Mouse (Mus musculus): ENCODE measurements at regions not wholly inside any gene's neighbourhood (a gene's known extent, or its start where the extent isn't known, plus 50 kb on each side); places are given as distances from the start of the nearest gene placed in this dataset.
"Not testable (repeated sequence)": the region's sequence is repeated elsewhere in the genome, so short reads cannot be mapped to it uniquely, and the experiment has no call there.

DNA sequence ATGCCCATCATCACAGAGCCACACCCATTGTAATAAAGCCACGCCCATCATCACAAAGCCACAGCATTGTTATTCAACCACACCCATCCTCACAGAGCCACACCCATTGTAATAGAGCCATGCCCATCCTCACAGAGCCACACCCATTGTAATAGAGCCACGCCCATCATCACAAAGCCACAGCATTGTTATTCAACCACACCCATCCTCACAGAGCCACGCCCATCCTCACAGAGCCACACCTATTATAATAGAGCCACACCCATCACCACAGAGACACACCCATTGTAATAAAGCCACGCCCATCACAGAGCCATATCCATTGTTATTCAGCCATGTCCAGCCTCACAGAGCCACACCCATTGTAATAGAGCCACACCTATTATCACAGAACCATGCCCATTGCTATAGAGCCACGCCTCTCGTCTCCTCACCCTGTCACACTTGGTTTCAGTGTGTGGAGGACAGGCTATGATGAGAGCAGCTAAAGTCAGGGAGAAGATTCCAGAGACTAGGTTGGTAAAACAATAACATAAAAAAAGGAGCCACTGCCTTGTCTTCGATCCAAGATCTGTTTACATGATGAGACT, 85.6 kb downstream of the Gxylt1 start:
- DNase-seq: no peak

DNA sequence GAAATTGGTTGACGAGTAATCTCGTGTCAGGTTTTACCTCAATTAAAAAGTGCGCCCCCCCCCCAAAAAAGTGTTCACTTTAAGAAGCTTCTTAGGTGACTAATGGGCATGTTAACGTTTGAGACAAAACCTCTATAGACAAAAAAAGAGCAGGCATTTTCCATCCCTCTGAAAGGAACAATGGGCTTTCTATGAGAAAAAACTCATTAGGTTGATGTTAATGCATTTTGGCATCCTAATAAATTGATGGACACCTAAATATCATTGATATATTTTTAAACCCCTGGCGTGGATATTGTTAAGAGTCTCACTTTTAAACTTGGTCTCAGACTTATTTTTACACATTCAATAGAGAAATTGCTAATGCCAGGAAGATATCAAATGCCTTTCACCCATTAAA, 98.8 kb downstream of the Gxylt1 start:
- DNase-seq: no peak

DNA sequence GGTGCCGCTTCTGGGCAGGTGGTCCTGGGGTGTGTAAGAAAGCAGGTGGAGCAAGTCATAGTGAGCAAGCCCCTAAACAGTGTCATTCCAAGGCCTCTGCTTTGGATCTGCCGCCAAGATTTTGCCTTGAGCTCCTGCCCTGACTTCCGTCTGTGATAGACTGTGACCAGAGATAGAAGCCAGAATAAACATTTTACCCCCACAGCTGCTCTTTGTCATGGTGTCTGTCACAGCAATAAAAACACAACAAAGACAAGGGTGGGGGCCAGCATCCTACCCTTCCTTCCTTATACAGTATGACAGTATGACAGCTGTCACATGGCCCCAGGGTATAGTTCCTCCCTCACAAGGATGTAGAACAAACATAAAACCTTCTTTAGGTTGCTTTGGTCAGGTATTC, 106.2 kb downstream of the Gxylt1 start:
- DNase-seq: no peak

DNA sequence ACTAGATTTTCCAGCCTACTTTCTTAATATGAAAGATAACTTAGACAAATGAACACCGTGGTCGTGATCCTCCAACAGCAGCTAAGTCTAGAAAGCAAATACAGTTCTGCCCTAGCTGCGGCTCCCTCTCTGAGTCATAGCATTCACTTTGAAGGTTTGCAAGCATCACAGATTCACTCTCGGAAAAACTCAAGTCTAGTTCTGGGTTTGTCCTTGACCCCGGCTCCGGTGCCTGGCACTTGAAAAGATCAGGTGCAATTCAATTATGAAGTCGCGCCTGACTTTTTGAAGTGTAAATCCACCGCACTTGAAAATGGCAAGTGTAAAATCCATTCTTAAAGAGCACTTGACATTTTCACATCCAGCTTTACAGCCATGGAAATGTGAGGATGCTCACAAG, 107.5 kb downstream of the Gxylt1 start:
- no peak for DNase-seq

DNA sequence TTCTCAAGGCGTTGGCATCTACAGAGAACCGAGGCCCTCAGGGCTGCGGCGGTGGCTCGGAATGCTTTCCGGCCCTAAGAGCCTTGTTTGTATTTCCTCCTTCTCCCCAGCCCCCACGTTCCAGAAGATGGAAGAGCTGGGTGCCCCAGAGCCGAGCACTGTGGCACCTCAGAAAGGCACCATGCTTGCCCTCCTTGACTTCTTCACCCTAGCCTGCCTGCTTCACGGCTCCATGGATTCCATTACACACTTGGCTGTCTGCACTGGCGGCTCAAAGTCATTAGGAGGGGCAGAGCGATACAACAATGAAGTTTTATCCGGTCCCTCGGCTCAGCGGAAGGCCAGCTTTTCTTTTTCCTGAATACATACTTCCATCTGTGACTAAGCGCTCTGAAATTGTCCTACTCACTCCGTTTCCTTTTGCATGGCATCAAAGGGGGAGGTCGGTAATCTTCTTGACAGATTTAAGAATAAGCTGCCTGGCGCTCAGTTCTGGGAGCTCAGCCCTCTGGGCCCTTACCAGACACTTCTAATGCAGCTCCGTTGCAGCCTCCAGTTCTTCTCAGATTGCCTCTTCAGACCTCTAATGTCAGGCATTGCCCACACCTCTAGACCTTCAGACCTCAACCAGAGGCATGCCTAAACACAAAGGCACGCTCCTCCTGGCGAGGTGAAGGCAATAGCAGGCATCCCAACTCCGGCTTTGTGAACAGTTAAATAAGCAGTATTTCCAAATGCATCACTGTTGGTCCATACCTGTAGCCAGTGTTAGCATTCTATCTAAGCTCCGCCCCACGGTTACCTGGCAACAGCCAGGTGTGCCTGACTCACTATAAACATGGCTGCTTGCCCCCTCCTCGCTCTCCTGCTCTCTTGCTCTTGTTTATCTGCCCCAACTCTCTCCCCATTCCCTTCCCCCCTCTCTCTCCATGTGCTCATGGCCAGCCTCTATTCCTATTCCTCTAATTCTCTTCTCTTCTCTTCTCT, 112.8 kb downstream of the Gxylt1 start:
- peak; percentile 11 for DNase-seq

DNA sequence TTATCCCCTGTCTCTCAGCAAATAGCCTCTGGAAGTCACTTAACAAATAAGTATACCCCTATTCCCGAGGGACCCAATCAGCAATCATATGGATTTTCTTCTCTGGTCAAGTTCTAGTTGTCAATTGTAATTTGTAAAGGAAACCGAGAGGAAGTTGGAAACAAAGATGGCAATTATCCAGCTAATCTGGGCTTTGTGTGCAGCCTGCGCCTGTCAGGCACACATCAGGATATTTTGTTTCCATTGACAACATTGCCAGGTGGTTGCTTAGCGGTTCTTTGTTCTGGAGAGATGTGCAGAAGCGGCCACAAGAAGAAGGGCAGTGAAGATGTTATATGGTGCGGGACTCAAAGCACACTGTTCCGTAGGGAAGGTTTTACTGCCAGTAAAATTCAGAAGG, 113.7 kb downstream of the Gxylt1 start:
- no peak for DNase-seq

DNA sequence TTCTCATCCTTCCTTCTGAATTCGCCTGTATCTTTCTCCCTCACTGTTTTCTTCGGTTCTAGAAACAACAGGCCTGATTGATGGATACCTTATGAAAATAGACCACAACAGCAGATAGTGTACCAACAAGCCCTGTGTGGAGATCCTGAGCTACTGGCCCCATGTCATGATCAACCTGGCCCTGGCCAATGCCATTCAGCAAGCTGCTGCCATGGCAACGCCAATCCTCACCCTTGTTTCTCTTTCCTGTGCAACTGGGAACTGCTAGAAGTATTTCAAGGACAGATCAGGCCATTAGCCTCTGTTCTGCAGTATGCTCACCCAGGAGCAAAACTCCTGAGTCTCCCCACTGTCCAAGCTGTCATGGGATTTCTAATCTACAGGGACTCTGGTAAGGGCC, 119.2 kb downstream of the Gxylt1 start:
- peak; percentile 36 to 55 for DNase-seq

DNA sequence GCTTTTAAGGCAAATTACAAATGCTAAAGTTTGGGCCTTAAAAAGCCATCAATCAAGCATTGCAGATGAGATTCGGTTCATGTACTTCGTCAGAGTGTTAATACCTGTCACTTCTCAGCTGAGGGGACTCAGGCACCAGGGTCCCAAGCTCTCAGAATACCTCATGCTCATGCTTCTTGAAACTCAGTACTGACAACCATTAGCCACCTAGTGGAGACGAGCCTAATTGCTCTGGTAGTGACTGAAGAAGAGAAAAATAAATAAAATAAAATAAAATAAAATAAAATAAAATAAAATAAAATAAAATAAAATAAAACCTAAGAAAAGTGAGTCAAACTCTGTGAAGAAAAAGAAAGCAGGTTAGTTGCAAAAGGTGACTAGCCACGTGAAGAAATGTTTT, 121.0 kb downstream of the Gxylt1 start:
- DNase-seq: peak; percentile 48 to 62

DNA sequence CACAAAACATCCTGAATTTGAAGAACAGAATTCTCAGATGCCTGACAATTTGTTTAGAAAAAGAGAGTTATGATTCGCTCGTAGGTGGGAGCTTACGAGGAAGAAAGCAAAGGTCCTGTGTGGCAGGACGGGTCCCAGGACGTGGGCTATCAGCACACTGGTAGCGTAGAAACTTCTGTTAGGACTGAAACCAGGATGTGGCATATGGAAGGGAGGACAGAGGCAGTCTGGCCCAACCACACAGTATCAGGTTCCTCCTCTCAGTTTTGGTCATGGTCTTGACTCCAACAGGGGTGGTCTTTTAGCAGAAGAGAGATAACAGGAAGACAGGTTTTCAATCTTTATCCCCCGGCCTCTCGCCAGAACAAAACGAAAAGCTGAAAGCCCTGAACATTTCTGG, 130.1 kb downstream of the Gxylt1 start:
- DNase-seq: no peak

DNA sequence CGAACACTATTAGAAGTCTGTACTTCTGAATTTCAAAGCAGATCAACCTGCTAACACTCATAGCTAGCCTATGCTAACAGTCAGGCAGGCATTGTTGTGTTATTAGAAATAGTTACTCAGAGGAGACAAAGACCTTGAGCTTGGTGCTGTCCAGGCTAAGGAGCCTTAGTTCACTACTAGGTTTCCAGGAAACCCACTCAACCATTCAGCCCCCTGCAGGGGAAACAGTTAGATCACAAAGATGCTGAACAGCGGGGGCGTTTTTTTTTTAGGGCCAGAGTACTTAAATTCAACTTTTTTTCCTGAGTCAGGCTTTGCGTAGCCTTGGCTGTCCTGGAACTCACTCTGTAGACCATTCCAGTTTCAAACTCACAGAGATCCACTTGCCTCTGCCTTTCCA, 130.7 kb downstream of the Gxylt1 start:
- no peak for DNase-seq

DNA sequence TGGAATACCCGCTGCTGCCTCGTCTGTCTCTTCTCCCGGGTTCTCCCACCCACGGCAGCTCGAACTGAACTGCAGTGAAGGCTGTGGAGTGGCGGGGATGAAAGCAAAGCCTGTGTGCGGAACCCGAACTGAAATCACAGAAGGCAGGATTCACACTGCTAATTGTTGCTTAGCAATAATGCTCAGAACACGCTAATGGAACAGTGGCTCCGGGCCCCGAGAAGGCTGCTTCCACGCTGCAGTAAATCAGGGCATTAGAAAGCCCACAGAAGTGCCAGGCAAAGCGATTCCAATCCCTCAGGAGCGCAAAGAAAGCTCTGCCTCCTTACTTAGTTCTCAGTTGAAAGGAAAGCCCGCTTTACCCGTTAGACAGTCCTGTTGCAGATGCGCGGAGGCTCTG, 141.6 kb downstream of the Gxylt1 start:
- DNase-seq: peak; percentile 25 to 29

DNA sequence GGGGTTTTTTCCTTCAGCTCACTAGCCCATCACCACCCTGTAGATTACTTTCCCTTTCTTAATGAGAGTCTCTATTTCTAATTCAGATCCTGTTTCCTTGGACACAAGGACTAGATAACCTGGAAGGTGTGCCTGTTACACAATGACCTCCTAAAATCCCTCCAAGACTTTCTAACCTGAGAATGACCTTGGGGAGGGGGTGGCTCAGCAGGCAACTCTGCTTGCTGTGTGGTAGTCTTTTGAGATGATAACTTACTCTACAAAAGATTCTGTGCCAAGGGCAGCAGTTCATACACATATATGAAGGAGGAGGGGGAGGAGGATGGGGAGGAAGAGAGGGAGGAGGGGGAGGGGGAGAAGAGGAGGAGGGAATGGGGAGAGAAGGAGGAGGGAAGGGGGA, 143.9 kb downstream of the Gxylt1 start:
- DNase-seq: no peak

DNA sequence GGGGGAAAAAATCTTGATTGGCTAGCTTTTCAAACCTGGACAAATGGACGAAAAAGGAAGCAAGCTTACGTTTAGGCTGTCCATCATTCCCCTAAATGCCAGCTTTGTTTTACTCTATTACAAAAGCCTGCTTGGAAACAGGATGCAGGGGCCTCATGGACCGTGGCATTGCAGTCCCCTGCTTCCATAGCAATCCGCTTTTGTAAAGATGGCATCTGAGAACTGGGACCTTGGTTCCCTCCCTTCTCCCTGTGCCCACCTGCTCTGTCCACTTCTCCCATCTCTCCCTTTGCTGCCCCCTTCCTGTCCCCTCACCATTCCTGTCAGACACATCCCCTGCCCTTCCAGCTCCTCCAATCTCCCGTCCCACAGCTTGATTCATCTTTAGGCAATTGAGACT, 149.7 kb downstream of the Gxylt1 start:
- DNase-seq: no peak

DNA sequence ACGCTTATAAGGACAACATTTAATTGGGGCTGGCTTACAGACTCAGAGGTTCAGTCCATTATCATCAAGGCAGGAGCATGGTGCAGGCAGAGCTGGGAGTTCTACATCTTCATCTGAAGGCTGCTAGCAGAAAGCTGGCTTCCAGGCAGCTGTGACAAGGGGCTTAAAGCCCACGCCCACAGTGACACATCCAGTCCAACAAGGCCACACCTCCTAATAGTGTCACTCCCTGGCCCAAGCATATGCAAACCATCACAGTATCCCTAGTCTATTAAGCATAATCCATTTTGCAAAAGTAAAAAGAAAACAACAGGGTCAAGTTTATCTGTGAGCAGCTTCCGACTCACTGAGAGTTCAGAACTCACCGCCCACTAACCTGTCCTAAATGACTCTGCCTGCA, 153.8 kb downstream of the Gxylt1 start:
- DNase-seq: no peak

DNA sequence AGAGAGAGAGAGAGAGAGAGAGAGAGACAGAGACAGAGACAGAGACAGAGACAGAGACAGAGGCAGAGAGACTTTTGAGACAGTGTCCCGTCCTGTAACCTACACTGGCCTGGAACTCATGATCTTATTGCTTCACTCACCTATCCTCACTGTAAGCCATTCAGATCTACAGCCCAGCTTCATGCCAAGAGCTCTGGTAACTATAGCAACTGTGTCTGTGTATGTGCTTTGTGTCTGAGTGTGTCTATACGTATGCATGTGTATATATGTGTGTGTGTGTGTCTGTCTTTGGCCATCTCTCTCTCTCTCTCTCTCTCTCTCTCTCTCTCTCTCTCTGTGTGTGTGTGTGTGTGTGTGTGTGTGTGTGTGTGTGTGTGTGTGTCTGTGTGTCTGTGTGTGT, 157.2 kb downstream of the Gxylt1 start:
- DNase-seq: not testable (repeated sequence)

DNA sequence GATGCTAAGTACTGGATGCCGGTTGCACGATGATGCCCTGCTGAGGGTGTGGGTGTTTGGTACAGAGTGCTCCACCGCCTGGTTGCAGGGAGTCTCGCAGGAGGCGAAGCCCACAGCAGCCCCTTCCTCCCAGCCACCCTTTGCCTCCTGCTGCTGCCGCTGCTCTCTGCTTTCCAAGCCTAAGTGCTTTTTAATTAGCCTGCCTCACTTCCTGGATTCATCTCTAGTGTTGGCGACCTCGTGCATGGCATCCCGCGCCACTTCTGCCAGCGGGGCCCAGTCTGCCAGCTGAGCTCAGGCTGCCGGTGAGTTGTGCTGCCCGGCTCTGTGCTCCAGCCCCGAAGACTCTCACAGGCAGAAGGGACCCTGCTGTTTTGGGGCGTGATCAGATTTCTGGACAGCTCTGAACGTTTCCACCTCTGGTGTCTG, 159.3 kb downstream of the Gxylt1 start:
- DNase-seq: peak; percentile 80 to 91

DNA sequence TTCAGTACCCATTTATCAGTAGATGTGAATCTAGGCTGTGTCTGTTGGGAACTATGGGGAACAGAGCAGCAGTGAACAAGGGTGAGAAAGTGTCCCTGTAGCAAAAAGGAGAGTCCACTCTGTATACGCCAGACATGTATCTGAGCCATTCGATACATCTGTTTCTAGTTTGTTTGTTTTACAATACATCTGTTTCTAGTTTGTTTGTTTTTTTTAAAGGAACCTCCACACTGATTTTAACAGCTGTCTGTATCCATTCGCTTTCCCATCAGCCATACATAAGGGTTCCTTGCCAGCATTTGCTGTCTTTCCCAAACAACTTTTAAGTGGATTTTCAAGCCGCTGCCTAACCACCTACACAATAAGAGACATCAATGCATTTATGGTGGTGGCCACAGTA, 170.0 kb downstream of the Gxylt1 start:
- no peak for DNase-seq

DNA sequence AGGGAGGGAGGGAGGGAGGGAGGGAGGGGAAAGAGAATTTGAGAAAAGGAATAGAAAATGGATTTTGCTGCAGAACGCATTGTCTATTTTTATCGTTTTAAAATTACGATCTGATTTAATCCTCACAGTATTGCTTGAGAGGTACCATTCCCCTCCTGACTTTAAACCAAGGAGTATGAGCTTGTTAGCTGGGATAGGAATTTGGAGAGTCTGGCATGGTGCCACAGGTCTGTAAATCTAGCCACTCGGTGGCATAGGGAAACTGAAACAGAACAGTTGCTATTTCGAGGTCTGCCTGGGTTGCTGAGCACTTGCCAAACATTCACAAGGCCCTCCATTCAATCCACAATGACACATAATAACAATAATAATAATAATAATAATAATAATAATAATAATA, 171.6 kb downstream of the Gxylt1 start:
- DNase-seq: peak; percentile 26 to 45

DNA sequence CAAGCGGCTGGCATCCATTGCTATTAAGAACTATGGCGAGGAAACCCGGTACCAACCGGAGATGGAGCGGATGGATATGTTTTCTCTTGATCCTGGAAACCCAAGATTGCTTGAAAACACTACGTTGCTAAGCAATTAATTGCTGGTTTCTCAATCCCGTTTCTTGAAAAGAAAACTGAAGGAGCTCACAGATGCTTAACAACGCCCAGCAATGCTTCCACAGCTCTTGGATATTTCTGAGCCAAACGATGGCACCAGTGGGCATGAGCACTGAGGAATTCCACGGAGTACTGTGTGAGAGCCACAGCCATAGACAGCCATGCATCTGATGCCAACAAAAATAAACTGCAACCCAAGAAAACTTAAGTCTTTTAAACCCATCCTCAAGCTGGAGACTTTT, 173.1 kb downstream of the Gxylt1 start:
- DNase-seq: no peak

DNA sequence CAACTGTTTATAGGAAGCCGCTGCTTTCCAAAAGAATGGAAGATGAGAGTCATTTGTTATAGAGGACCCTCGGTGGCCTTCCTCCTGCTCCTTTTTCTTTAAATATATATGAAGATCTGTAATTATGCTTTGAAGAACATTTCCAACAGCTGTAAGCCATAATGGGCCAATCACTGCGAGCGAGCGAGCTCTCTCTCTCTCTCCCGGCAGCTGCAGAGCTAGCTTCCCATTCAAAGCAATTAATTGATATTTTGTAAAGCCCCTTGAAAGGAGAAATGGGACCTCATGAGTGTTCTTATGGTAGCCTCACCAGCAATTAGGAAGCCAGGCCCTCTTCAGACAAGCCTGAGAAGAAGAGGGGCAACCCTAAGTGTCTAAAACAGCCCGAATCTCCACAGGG, 174.1 kb downstream of the Gxylt1 start:
- DNase-seq: no peak

DNA sequence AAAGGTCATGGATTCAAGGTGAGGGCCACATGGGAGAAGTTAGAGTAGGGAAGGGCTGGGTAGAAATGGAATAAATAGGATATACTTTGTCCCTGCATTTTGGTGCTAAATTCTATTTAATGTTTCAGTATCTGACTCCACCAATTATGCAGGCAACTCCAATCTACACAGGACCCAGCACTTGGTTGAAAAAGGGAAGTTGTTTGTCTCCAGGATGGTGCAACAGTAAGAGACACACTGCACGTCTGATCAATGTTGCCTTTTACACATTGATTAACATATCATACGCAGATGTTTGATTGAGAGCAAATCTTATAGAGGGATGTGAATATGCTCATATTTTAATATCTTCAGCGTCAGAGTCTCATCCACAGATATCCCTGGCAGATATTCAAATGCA, 175.1 kb downstream of the Gxylt1 start:
- no peak for DNase-seq

DNA sequence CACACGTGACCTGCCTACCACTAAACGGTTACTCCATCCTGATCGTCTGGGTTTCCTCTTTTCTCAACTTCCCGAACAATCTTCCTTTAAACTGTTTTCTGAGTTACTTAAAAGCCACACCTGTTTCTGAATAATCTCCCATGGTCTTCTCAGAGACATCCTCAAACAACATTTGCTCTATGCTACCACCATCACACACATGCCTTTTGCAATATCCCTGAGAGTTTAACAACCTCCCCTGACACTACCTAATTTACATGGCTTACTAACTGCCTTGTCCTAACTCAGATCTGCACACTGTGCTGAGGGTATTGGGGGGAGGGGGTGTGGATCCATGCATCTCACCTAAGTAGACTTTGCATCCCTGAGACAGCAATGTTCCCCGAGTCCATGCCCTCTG, 178.6 kb downstream of the Gxylt1 start:
- no peak for DNase-seq

DNA sequence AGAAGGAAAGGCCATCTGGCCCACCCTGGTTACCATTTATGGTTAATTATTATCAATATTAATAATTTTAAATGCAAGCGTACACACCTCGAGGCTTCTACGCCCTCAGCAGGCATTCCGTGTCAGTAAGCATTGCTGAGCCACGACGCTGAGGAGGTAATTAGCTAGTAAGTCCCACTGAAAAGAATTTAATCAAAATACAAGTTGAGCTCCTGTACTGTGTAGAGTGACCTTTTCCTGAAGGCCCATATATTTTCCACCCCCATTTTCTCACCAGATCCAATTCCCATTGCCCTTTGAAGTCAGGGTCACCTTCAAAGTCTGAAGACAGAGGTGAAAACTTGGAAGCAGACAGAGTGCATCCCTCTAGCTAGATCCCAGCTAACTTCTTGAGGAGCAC, 179.8 kb downstream of the Gxylt1 start:
- no peak for DNase-seq

Measured in cerebellum, postnatal 10 days (tissue).